Mouse (Mus musculus): Measurements from ENCODE around the gene Slc13a5.

Gene Slc13a5

GRCm38 (mm10) chr11:72265483-72265882, 1.5 kb downstream of the Slc13a5 start:
- peak; percentile 47 to 65 for DNase-seq

GRCm38 (mm10) chr11:72256441-72256840, 10.6 kb downstream of the Slc13a5 start:
- DNase-seq: no peak

- DNase-seq: no peak
These were observed 11.4 kb downstream of the Slc13a5 start for GRCm38 (mm10) chr11:72255629-72256028.

- DNase-seq: no peak
These were observed 21.7 kb downstream of the Slc13a5 start for GRCm38 (mm10) chr11:72245196-72245753.

- no peak for DNase-seq
These were observed 26.8 kb downstream of the Slc13a5 start for GRCm38 (mm10) chr11:72240062-72240860.

GRCm38 (mm10) chr11:72234013-72234412, 33.0 kb downstream of the Slc13a5 start:
- DNase-seq: peak; percentile 82 to 90

- DNase-seq: no peak
These were observed 34.0 kb downstream of the Slc13a5 start for GRCm38 (mm10) chr11:72232991-72233390.

- no peak for DNase-seq
These were observed 35.0 kb downstream of the Slc13a5 start for GRCm38 (mm10) chr11:72232068-72232467.

GRCm38 (mm10) chr11:72228513-72228912, 38.5 kb downstream of the Slc13a5 start:
- DNase-seq: peak in 1 of 2 experiments; percentile 5

- DNase-seq: peak; percentile 40 to 56
These were observed 40.1 kb downstream of the Slc13a5 start for GRCm38 (mm10) chr11:72226901-72227300.

GRCm38 (mm10) chr11:72226020-72226791, 40.8 kb downstream of the Slc13a5 start:
- peak; percentile 97 to 98 for DNase-seq

GRCm38 (mm10) chr11:72224865-72225264, 42.2 kb downstream of the Slc13a5 start:
- peak; percentile 94 to 95 for DNase-seq

- peak in 1 of 2 experiments; percentile 25 for DNase-seq
These were observed 43.6 kb downstream of the Slc13a5 start for GRCm38 (mm10) chr11:72223414-72223813.

GRCm38 (mm10) chr11:72221278-72221677, 45.7 kb downstream of the Slc13a5 start:
- peak; percentile 89 to 93 for DNase-seq

GRCm38 (mm10) chr11:72217116-72217515, 49.9 kb downstream of the Slc13a5 start:
- DNase-seq: no peak

- peak; percentile 94 for DNase-seq
These were observed 51.6 kb downstream of the Slc13a5 start, which contains the start of gene Med31 for GRCm38 (mm10) chr11:72215410-72215797. Gene Med31, minus strand, starts transcription at chr11:72215592.

GRCm38 (mm10) chr11:72214591-72215409, 52.2 kb downstream of the Slc13a5 start:
- DNase-seq: peak; percentile 98

- no peak for DNase-seq
These were observed 59.1 kb downstream of the Slc13a5 start for GRCm38 (mm10) chr11:72207834-72208377.

GRCm38 (mm10) chr11:72207204-72207833, 59.7 kb downstream of the Slc13a5 start, which contains the start of the genes 4933427D14Rik and Txndc17:
Gene 4933427D14Rik, minus strand, starts transcription at chr11:72207459.
Gene Txndc17, plus strand, starts transcription at chr11:72207547.
- peak; percentile 91 to 94 for DNase-seq

GRCm38 (mm10) chr11:72206341-72207203, 60.5 kb downstream of the Slc13a5 start, which contains the start of gene Gm43951:
Gene Gm43951, minus strand, starts transcription at chr11:72206840.
- peak; percentile 54 to 67 for DNase-seq
